Mouse (Mus musculus) liver, adult 2 months (tissue): Measurements from ENCODE around the gene Prss2.
"Not testable (repeated sequence)": the region's sequence is repeated elsewhere in the genome, so short reads cannot be mapped to it uniquely, and the experiment has no call there.

Experiments
- CTCF ChIP-seq: fragments of 200-500 bp; IDR thresholded peaks from 2 replicates; pipeline ENCODE4 v1.5.1; 2011; ENCODE audit warnings: low read depth, low read length, control low read depth
- POLR2A ChIP-seq: fragments of 200-500 bp; IDR thresholded peaks from 2 replicates; pipeline ENCODE4 v1.6.1; 2011; ENCODE audit warnings: low read length, control low read depth; ENCODE audit not compliant: insufficient read depth; ENCODE audit errors: extremely low read depth

- not testable (repeated sequence) for TF ChIP-seq POLR2A, CTCF
These were observed 16.7 kb downstream of the Prss2 start for GRCm38 (mm10) chr6:41538296-41538695.
